Mouse (Mus musculus) heart, postnatal 0 days (tissue): ENCODE results near the gene Abi2. TPM values are rescaled to one million over a fixed set of nuclear protein-coding genes. Genes with fewer than 3 reads are reported as not detected.

Experiments
- ATAC-seq: fragments of 200-750 bp; cut with Nextera tagmentation; 2 replicates; pipeline ENCODE4 v1.8.0; 2017; ENCODE audit warnings: low read depth, moderate number of reproducible peaks, moderate library complexity; ENCODE audit not compliant: insufficient read depth
- DNase-seq: peaks from one replicate; pipeline ENCODE4 v3.0.0-alpha.2; 2016; ENCODE audit warnings: low spot score
- H3K27ac ChIP-seq: fragments of 300-500 bp; sonication (generic); 2 replicates; pipeline ENCODE4 v1.5.1; 2014; ENCODE audit warnings: low read depth, mild to moderate bottlenecking
- H3K27me3 ChIP-seq: fragments of 300-500 bp; sonication (generic); 2 replicates; pipeline ENCODE4 v1.6.1; 2014; ENCODE audit warnings: low read length, mixed read lengths; ENCODE audit not compliant: control insufficient read depth, insufficient read depth
- H3K36me3 ChIP-seq: fragments of 300-500 bp; sonication (generic); replicated peaks from 2 replicates; pipeline ENCODE4 v1.6.1; 2014; ENCODE audit warnings: low read length, mixed read lengths; ENCODE audit not compliant: control insufficient read depth, insufficient read depth
- H3K4me1 ChIP-seq: fragments of 300-500 bp; sonication (generic); 2 replicates; pipeline ENCODE4 v1.6.1; 2014; ENCODE audit warnings: antibody characterized with exemption; ENCODE audit not compliant: control insufficient read depth, insufficient read depth
- H3K4me2 ChIP-seq: fragments of 300-500 bp; sonication (generic); 2 replicates; pipeline ENCODE4 v1.6.1; 2014; ENCODE audit warnings: low read depth, mild to moderate bottlenecking, low read length, moderate library complexity
- H3K4me3 ChIP-seq: fragments of 300-500 bp; sonication (generic); 2 replicates; pipeline ENCODE4 v1.5.1; 2014; ENCODE audit warnings: low read depth, low read length
- H3K9ac ChIP-seq: fragments of 300-500 bp; sonication (generic); replicated peaks from 2 replicates; pipeline ENCODE4 v1.6.1; 2014; ENCODE audit warnings: low read depth, low read length, mixed read lengths
- H3K9me3 ChIP-seq: fragments of 300-500 bp; sonication (generic); replicated peaks from 2 replicates; pipeline ENCODE4 v1.6.1; 2016; ENCODE audit warnings: low read length; ENCODE audit not compliant: control insufficient read depth
- CTCF ChIP-seq: IDR thresholded peaks from 2 replicates; pipeline ENCODE4 v1.5.1; 2016; ENCODE audit warnings: antibody characterized with exemption, control low read depth, low read depth
- EP300 ChIP-seq: IDR thresholded peaks from 2 replicates; pipeline ENCODE4 v1.6.1; 2016; ENCODE audit warnings: antibody characterized with exemption, low read depth
- WGBS: fragments of 180-500 bp; shearing (Covaris S2); extraction: QIAGEN DNeasy Blood & Tissue Kit; methylation state at CpG from one replicate; pipeline ENCODE4 v1.1.7; 2014; 5-methylcytosine and 5-hydroxymethylcytosine counted together
- polyA plus RNA-seq: library from polyadenylated mRNA; unstranded; fragments of >200 nt; fragmentation: Nextera tagmentation; extraction: Ambion mirVana; gene quantifications from 2 replicates; pipeline ENCODE4 v1.2.1, GENCODE M21; 2015
- total RNA-seq: library from RNA; depleted of rRNA; stranded (reverse); fragments of >200 nt; gene quantifications from 2 replicates; pipeline ENCODE4 v1.2.3, GENCODE M21; 2014; ENCODE audit warnings: low replicate concordance

Abi2 gene
- total and polyA plus RNA-seq, 2 experiments from 2014 or later, result 12.8 to 39.3 TPM

- Histone ChIP-seq H3K4me3 (peak overlapping the region; percentile 95), H3K27me3 (no peaks in the 10 kb centered on the region), H3K4me2 (peak overlapping the region; percentile 86), H3K9me3 (no peaks in the 10 kb centered on the region), H3K9ac (peak overlapping the region; percentile 93), H3K4me1 (peaks cover 4% of the 10 kb centered on the region; the same call in 1 of the 2 replicates), H3K36me3 (no peaks in the 10 kb centered on the region), H3K27ac (peak overlapping the region; percentile 93)
- WGBS, result 27% methylated on average over 13 of the region's 13 CpGs
- ATAC-seq (peak; percentile 6; the same call in 1 of the 2 replicates), DNase-seq (no peak)
- no peak for TF ChIP-seq EP300
- TF ChIP-seq CTCF, result no peak
Measured at GRCm38 (mm10) chr1:60408501-60409167, 785 bp upstream of the Abi2 start.

- H3K36me3 ChIP-seq, result no peaks in the 10 kb centered on the region
- under 1% methylated on average over 45 of the region's 54 CpGs for WGBS
- ATAC-seq, result peak; percentile 66
- H3K9ac ChIP-seq, result peak overlapping the region; percentile 93
- H3K27me3 ChIP-seq, result no peaks in the 10 kb centered on the region
- H3K4me2 ChIP-seq, result peak overlapping the region; percentile 86
- H3K4me3 ChIP-seq, result peak overlapping the region; percentile 95
- H3K4me1 ChIP-seq, result peaks cover 4% of the 10 kb centered on the region; the same call in 1 of the 2 replicates
- H3K27ac ChIP-seq, result peak overlapping the region; percentile 93
- TF ChIP-seq EP300 (no peak), CTCF (no peak)
- DNase-seq, result peak; percentile 16
- H3K9me3 ChIP-seq, result no peaks in the 10 kb centered on the region
Measured at GRCm38 (mm10) chr1:60409928-60410817, 754 bp downstream of the Abi2 start.

GRCm38 (mm10) chr1:60416724-60417123 lies 7.3 kb downstream of the Abi2 start:
- DNase-seq, result no peak
- Histone ChIP-seq H3K36me3 (no peaks in the 10 kb centered on the region), H3K9me3 (no peaks in the 10 kb centered on the region), H3K9ac (no peak overlapping the region), H3K27me3 (no peaks in the 10 kb centered on the region), H3K27ac (no peak overlapping the region), H3K4me3 (no peak overlapping the region), H3K4me1 (no peaks in the 10 kb centered on the region), H3K4me2 (no peak overlapping the region)
- no peak for ATAC-seq
- WGBS, result 39% methylated on average over 3 of the region's 3 CpGs
- TF ChIP-seq EP300, result no peak
- no peak for TF ChIP-seq CTCF

- DNase-seq, result peak; percentile 33
- Histone ChIP-seq H3K9me3 (no peaks in the 10 kb centered on the region), H3K27ac (no peak overlapping the region), H3K9ac (no peak overlapping the region), H3K4me2 (no peak overlapping the region), H3K4me1 (no peaks in the 10 kb centered on the region), H3K27me3 (no peaks in the 10 kb centered on the region), H3K4me3 (no peak overlapping the region), H3K36me3 (no peaks in the 10 kb centered on the region)
- ATAC-seq, result no peak
- WGBS, result 82% methylated on average over 1 of the region's 1 CpGs
- TF ChIP-seq CTCF, result peak; percentile 38
- TF ChIP-seq EP300, result no peak
Measured at GRCm38 (mm10) chr1:60423882-60424281, 14.5 kb downstream of the Abi2 start.

DNA sequence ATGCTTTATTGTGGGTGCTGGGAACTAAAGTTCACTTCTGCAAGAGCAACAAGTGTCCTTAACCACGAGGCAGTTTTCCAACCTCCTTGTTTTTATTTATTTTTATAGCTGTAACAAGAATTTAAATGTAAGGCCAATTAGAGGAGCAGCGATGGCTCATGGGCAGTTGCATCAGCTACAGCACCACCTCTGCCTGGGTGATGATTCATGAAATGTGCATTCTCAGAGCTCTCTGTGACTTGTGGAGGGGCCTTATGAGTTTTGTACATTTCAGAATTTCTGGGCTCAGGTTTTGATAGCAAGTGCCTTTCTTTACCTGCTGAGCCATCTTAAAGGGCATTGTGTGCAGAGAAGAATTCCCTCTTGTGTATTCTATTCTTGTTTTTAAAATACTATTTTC lies 18.9 kb downstream of the Abi2 start:
- DNase-seq, result no peak
- Histone ChIP-seq H3K27me3 (no peaks in the 10 kb centered on the region), H3K4me3 (no peak overlapping the region), H3K9me3 (no peaks in the 10 kb centered on the region), H3K4me1 (no peaks in the 10 kb centered on the region), H3K36me3 (no peaks in the 10 kb centered on the region), H3K9ac (no peak overlapping the region), H3K4me2 (no peak overlapping the region), H3K27ac (no peak overlapping the region)
- WGBS, result 93% methylated on average over 2 of the region's 2 CpGs
- no peak for ATAC-seq
- TF ChIP-seq EP300 (no peak), CTCF (no peak)
